Mouse (Mus musculus): ENCODE data around the gene Gm10428.
A peak's percentile ranks its signal among the peaks of the same experiment; 100 is the strongest.

DNA sequence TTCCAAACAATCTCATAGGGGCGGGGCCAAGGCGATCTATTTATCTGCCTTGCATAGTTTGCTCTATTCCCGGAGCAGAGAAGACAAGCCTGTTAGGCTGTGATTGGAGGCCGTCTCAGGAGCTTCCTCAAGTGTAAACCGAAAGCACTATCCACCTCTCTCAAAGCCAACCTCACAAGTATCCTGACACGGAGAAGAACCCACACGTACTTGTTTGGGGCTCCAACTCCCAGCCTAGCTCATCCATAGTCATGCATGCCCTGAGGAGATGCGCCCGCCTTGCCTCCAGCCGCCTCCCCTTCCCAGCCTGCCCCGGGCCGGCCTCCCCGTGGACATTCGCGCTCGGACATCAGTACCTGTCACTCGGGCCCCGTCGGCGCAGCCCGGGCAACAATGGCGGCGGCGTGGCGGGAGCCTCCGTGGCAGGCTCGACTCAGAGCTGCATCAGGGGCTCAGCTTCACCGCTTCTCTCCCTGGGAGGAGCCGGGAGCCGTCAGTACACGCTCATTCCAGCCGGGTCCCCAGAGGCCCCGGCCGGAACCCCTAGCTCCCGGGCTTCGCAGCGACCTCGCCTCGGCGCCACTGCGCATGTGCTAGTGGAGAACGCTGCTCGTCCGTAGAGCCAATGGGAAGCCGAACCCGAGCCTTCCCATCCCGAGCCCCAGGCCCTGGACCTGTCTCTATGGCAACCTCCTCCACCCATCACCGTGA is 21.4 kb upstream of the Gm10428 start, which contains the start of gene Zfp287:
- TF ChIP-seq CTCF (IDR thresholded peaks at IDR 0.05; ENCODE audit: insufficient read depth, low read depth, low read length) (no peak), POLR2A (IDR thresholded peaks at IDR 0.05; ENCODE audit: insufficient read depth, low read depth, low read length) (peak; percentile 96)
